Mouse (Mus musculus) CD4-positive, CD25-positive, alpha-beta regulatory T cell (primary cell): Measurements from ENCODE around the gene Ntn5. TPM values are rescaled to one million over a fixed set of nuclear protein-coding genes. Genes with fewer than 3 reads are reported as not detected.

ENCODE experiments used
- polyA plus RNA-seq: library from polyadenylated mRNA; unstranded; fragments of 100-300 nt; shearing (Covaris generic); gene quantifications from one replicate; pipeline ENCODE4 v1.2.1, GENCODE M21; 2017

Ntn5 gene
- 0.32 TPM for polyA plus RNA-seq

DNA sequence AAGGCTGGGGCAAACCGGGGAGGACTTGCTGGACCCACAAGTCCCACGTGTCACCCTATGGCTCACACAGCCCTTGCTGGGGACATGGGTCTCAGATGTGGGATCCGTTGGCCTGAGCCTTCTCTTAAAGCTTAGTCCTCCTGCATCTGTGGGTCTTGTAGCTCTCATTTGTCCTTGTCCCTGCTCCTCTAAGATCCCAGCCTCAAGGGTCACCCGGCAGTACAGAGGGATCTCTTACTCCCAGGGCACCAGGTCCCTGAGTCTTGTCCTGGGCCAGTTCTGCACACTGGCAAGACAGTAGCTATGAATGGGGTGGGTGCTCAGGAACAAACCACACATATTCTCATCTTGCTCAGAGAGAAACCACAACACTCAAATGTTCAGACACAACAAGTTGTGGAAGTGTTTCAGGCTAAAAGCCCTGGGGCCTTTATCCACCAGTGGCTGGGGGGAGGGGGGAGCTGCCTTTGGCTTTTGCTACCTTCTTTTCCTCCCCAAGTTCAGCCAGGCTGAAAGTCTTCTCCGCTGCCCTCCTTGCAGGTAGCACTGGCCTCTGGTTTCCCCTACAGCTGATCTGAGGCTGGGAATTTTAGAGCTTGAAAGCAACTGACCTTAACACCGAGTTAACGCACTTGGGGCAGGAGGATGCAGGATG is at the start of gene Ntn5:
TSS of gene Ntn5 (plus strand) at position 627 of the 655 bp plus-strand sequence.

DNA sequence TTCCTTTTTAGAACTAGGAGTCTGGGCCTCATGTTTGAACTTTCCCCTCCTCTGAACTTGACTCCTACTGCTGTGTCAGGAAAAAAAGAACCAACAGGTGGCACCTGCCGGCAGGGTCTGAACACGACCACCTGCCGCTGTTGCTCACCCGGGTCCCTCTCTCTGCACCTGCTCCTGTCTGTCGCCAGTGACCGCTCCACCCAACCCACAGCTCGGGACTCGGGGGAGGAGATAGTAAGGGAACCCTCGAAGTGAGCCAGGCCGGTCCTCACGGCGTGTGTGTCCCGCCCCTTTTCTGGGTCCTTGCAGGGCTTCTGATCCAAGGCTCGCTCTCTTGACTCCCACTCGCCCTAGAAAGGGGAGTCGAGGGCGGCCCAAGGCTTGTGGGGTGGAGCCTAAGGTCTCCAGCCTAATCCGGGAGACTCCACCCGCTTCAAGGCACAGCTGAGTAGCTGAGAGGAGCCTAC is 44.2 kb upstream of the Ntn5 start, which contains the start of gene Mamstr:
TSS of gene Mamstr (plus strand) at position 417 of the 467 bp plus-strand sequence.

DNA sequence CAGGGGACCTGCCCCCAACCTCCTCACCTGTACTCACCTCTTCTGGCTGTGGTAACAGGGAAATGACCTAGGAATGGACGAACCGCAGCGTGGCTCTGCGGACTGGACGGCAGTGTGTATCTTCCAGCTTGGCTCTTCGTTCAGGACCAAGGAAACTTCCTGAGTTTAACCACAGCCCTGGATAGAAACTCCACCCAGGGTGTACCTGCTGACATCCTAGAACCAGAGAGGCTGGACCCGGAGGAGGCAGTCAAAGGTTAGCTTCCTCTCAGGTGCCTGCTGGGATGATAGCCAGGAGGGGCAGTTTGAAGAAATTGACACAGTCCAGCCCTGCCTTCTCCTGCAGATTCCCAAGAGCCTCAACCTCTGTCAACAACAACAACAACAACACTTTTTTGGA is 17.7 kb upstream of the Ntn5 start, which contains the start of gene Fut2:
TSS of gene Fut2 (minus strand) at position 234 of the 400 bp plus-strand sequence.

GRCm38 (mm10) chr7:45693921-45694591 is 10.2 kb downstream of the Ntn5 start, which contains the start of gene Sec1:
TSS of gene Sec1 (minus strand) at chr7:45694402.

DNA sequence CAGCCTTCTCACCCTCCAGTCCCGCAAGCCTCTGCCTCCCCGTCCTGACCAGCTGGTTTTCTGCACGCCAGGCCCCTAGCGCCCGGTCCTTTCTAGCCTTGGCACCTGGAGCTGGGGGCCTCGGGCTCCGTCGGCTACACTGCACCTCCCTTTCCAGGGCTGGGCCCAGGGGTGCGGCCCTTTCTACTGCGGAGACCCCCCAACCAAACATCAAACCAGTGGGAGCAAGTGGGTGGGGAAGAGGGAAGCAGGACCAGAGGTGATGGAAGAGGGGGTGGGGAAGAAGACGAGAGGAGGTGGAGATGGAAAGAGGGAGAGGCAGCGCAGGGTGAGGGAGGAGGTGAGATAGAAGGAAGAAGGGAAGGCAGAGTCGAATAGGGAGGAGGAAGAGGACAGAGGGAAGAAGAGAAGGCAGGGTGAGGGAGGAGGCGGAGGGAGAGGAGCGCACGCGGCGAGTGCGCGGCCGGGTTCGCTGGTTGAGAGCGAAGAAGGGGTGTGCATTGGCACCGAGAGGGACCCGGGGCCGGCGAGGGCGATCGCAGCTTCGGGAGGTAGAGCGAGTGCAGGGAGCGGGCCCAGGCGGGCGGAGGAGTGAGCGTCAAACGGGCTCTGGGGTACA is 15.8 kb downstream of the Ntn5 start, which contains the start of gene Car11:
TSS of gene Car11 (plus strand) at position 321 of the 619 bp plus-strand sequence.

DNA sequence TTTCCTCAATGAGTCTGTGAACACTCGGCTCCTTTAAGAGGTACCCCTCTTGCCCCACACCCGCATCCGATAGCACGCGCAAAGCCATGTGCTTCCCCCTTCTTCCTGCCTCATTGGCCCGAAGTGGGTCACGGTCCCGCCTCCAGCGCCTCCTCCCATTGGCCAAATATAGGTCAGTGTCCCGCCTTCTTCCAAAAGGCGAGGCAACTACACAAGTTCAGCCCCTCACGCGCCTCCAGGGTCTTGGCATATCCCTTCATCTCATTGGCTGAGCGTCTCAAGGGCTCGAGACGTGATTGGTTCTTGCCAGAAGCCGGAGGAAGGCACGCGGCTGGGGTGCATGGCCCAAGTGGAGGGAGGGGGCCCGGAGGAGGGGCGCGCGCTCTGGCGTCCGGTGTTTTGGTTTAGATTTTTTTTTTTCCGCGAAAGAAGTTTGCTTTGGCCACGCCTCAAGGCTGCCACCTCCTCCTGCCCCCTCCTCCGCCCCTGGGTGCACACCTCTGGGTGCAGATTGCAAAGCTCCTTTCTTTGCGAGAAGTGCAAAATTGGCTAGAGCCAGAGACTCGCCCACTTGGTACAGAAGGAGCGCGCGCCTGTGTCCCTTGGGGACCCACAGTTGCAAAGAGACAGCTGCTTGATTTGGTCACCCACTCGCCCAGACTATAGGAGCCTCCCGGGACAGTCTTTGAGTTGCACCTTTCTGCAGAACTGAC is 21.1 kb downstream of the Ntn5 start, which contains the start of gene Dbp:
TSS of gene Dbp (plus strand) at position 359 of the 713 bp plus-strand sequence.

DNA sequence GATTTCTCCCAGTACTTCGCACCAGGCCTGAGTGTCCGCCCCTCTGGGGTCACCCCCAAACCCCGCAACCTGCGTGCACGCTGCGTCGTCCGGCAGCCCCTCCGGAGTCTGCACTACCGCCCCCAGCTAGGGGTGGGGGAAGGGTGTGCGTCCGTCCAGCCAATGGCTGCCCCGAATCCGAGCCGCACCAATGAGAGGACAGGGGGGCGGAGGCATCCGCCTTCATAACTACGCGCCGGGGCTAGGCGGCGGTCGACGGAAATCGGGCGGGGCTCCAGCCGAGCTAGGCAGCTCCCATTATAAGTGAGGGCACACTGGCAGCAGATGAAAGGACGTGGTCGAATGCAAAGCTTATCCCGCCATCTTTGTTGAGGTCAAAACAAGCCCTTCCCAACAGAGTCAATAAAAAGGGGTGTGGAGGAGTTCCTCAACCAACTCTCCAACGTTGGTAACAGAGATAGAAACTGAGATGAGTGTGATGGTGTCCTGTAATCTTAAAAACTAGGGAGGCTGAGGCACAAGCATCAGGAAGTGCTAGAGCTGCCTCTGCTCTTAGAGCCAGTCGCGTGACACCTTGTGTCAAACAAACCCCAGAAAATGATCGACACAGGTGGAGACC is 31.4 kb downstream of the Ntn5 start, which contains the start of gene Rpl18:
TSS of gene Rpl18 (plus strand) at position 368 of the 619 bp plus-strand sequence.

DNA sequence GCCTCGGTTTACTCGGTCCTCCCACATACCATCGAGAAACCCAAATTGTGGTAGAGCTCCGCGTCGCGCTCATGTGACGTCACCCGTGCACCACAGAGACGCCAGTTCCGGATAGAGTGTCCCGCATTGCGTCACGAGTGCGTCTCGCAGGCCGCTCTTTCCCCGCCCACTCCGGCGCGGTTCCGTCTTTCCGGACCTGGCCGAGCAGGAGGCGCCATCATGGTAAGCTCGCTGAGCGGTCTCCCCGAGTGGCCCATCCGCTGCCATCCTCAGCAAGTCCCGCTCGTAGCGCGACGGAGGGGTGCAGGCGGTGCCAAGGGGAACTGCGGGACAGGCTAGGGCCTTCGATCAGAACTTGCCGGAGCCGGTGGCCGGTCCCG is 34.1 kb downstream of the Ntn5 start, which contains the start of gene Sphk2:
TSS of gene Sphk2 (minus strand) at position 85 of the 380 bp plus-strand sequence.

DNA sequence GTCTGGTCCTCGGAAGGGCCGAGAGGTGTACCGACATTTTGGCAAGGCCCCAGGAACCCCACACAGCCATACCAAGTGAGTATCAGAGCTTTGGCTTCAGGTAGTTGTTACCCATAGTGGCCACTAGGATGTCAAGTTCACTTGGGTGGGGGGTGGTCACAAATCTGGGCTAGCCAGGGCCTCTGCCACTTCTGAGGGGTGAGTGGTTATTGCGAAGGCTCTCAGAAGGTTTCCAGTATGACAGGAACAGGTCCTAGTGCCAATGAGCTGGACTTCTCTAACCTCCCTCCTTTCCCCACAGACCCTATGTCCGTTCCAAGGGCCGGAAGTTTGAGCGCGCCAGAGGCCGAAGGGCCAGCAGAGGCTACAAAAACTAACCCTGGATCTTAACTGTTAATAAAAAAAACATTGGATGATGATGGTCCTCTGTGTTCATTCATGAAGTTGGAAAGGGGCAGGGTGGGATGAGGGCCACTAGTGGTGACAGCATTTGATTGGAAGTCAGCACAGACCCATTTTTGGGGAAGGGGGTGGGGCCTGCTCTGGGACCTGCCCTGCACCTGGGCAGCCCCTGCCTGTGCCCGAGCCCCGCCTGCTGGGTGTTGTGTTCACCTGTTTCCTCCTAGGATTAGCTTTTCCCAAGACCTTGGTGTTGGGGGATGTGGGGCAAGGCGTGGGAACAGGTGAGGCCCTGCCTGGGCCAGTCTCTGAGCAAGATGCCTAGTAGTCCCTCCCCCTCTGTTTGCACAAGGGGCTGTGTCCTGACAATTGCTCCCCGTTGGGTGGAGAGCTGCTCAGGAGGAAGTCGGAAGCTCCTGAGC is 36.8 kb downstream of the Ntn5 start, which contains the start of gene Fam83e:
TSS of gene Fam83e (plus strand) at position 800 of the 821 bp plus-strand sequence.

GRCm38 (mm10) chr7:45725713-45726112 is 41.9 kb downstream of the Ntn5 start, which contains the start of gene Spaca4:
TSS of gene Spaca4 (minus strand) at chr7:45725813.

Other genes with a start within 250 kb of the Ntn5 start
- 13.9 TPM for gene Gys1, start 249.2 kb upstream of the Ntn5 start, polyA plus RNA-seq
- 74.6 TPM for gene Ruvbl2, start 245.9 kb upstream of the Ntn5 start, polyA plus RNA-seq
- 2,110 TPM for gene Ftl1, start 224.1 kb upstream of the Ntn5 start, polyA plus RNA-seq
- 289 TPM for gene Bax, start 217.1 kb upstream of the Ntn5 start, polyA plus RNA-seq
- gene Tulp2, start 202.1 kb upstream of the Ntn5 start, polyA plus RNA-seq: 2.7 TPM
- gene Gm45808, start 197.2 kb upstream of the Ntn5 start, polyA plus RNA-seq: 0.35 TPM
- 0.89 TPM for gene Dhdh, start 195.2 kb upstream of the Ntn5 start, polyA plus RNA-seq
- gene Nucb1, start 173.6 kb upstream of the Ntn5 start, polyA plus RNA-seq: 226 TPM
- gene Ppp1r15a, start 157.8 kb upstream of the Ntn5 start, polyA plus RNA-seq: 99.4 TPM
- 0.78 TPM for gene Plekha4, start 157.7 kb upstream of the Ntn5 start, polyA plus RNA-seq
- gene Hsd17b14, start 129.1 kb upstream of the Ntn5 start, polyA plus RNA-seq: 1.1 TPM
- 86.0 TPM for gene Bcat2, start 113.9 kb upstream of the Ntn5 start, polyA plus RNA-seq
- not detected for gene Fgf21, start 68.5 kb upstream of the Ntn5 start, polyA plus RNA-seq
- not detected for gene Fut1, start 66.7 kb upstream of the Ntn5 start, polyA plus RNA-seq
- 0.14 TPM for gene Izumo1, start 62.2 kb upstream of the Ntn5 start, polyA plus RNA-seq
- gene Rasip1, start 56.5 kb upstream of the Ntn5 start, polyA plus RNA-seq: 6.5 TPM
- 1.7 TPM for gene Mamstr, start 44.0 kb upstream of the Ntn5 start, polyA plus RNA-seq
- gene Fut2, start 17.6 kb upstream of the Ntn5 start, polyA plus RNA-seq: 0.12 TPM
- 0.35 TPM for gene Sec1, start 10.4 kb downstream of the Ntn5 start, polyA plus RNA-seq
- gene Car11, start 15.8 kb downstream of the Ntn5 start, polyA plus RNA-seq: 8.4 TPM
- 53.0 TPM for gene Dbp, start 21.1 kb downstream of the Ntn5 start, polyA plus RNA-seq
- 1,454 TPM for gene Rpl18, start 31.4 kb downstream of the Ntn5 start, polyA plus RNA-seq
- 36.3 TPM for gene Sphk2, start 34.0 kb downstream of the Ntn5 start, polyA plus RNA-seq
- gene Fam83e, start 37.2 kb downstream of the Ntn5 start, polyA plus RNA-seq: 0.43 TPM
- not detected for gene Spaca4, start 41.8 kb downstream of the Ntn5 start, polyA plus RNA-seq
- gene Lmtk3, start 99.7 kb downstream of the Ntn5 start, polyA plus RNA-seq: 0.04 TPM
- gene Sult2b1, start 100.6 kb downstream of the Ntn5 start, polyA plus RNA-seq: 3.0 TPM
- gene Cyth2, start 130.6 kb downstream of the Ntn5 start, polyA plus RNA-seq: 87.9 TPM
- gene Kcnj14, start 140.8 kb downstream of the Ntn5 start, polyA plus RNA-seq: not detected
- gene Grwd1, start 146.9 kb downstream of the Ntn5 start, polyA plus RNA-seq: 37.3 TPM
- gene Kdelr1, start 188.8 kb downstream of the Ntn5 start, polyA plus RNA-seq: 90.8 TPM
- gene Grin2d, start 194.4 kb downstream of the Ntn5 start, polyA plus RNA-seq: 1.2 TPM
- not detected for gene Syngr4, start 212.7 kb downstream of the Ntn5 start, polyA plus RNA-seq
- gene Tmem143, start 212.9 kb downstream of the Ntn5 start, polyA plus RNA-seq: 9.6 TPM
- gene Emp3, start 237.4 kb downstream of the Ntn5 start, polyA plus RNA-seq: 699 TPM
- gene Ccdc114, start 240.1 kb downstream of the Ntn5 start, polyA plus RNA-seq: 2.2 TPM